In genomic region chr5:34987396-34987795, GRCm38 (mm10) we compare ENCODE assay signal across 16 mouse cellular contexts. TPM values are rescaled to one million over a fixed set of nuclear protein-coding genes. Genes with fewer than 3 reads are reported as not detected.
A peak's percentile ranks its signal among the peaks of the same experiment; 100 is the strongest.
DNase-seq lines count a peak whose midpoint lies in the region; ATAC-seq and TF ChIP-seq lines count a peak whose summit lies in the region.
"Had no signal": no experiment of that assay in that cellular context is flagged by ENCODE, and none has a peak within 500 bp of the region (broad histone marks: within the 10 kb centered on the region; RNA-seq: fewer than 3 reads in every experiment).

No protein-coding gene starts in this region.

- TF ChIP-seq CTCF in MEL (IDR thresholded peaks at IDR 0.05 in 2 of 3, conservative IDR thresholded peaks at IDR 0.05 in 1 of 3; ENCODE audit: control insufficient read depth in 1 of 3, insufficient read depth in 1 of 3, low read depth in 2 of 3, low read length in 3 of 3, poor library complexity in 1 of 3, severe bottlenecking in 1 of 3): no peak

- ATAC-seq in heart, embryonic 11.5 days (replicated peaks; ENCODE audit: insufficient number of reproducible peaks, low FRiP score, low TSS enrichment): 0 out of 2 replicates have a peak, but pooled peaks have one; percentile 31
- peak; percentile 79 for ATAC-seq in liver, embryonic 12.5 days
- ATAC-seq in megakaryocyte progenitor cell, adult 5-6 weeks (replicated peaks; ENCODE audit: poor library complexity): peak; percentile 65
- ATAC-seq: lung, postnatal 0 days had no signal

- H3K27me3 ChIP-seq in heart, embryonic 11.5 days (ENCODE audit: control insufficient read depth, insufficient read depth, low read length): no peaks in the 10 kb centered on the region
- no peaks in the 10 kb centered on the region for H3K27me3 ChIP-seq in MEL (ENCODE audit: control insufficient read depth in 1 of 2, insufficient read depth in 2 of 2, low read length in 2 of 2)
- no peaks in the 10 kb centered on the region for H3K27me3 ChIP-seq in liver, embryonic 12.5 days (replicated peaks)
- H3K27me3 ChIP-seq: neural tube, embryonic 13.5 days had no signal

- TF ChIP-seq POLR2A in MEL (IDR thresholded peaks at IDR 0.05; ENCODE audit: control insufficient read depth in 1 of 2, insufficient read depth in 1 of 2, low read depth in 1 of 2, low read length in 2 of 2, poor library complexity in 1 of 2): no peak

- TF ChIP-seq EP300 in MEL (IDR thresholded peaks at IDR 0.05; ENCODE audit: low read depth in 1 of 2, low read length in 2 of 2): peak; percentile 75 to 83

- H3K4me3 ChIP-seq in heart, embryonic 11.5 days (ENCODE audit: low read depth, low read length): no peak overlapping the region
- no peak overlapping the region for H3K4me3 ChIP-seq in MEL (ENCODE audit: control insufficient read depth in 1 of 2, insufficient read depth in 1 of 2, low read depth in 2 of 2, low read length in 2 of 2)
- H3K4me3 ChIP-seq in liver, embryonic 12.5 days: no peak overlapping the region
- H3K4me3 ChIP-seq: hindbrain, embryonic 10.5 days; neural tube, embryonic 13.5 days had no signal

- no peak overlapping the region for H3K27ac ChIP-seq in heart, embryonic 11.5 days (ENCODE audit: low read depth, low read length)
- peak overlapping the region; percentile 25 for H3K27ac ChIP-seq in MEL (ENCODE audit: control insufficient read depth, low read depth, low read length)
- peak overlapping the region; percentile 72 for H3K27ac ChIP-seq in liver, embryonic 12.5 days
- H3K27ac ChIP-seq: hindbrain, embryonic 10.5 days; neural tube, embryonic 13.5 days had no signal

- peaks cover 11% of the 10 kb centered on the region for H3K36me3 ChIP-seq in heart, embryonic 11.5 days (ENCODE audit: control insufficient read depth, insufficient read depth, low read length)
- peaks cover 0 to 18% of the 10 kb centered on the region in 2 experiments; a peak in 3 of 4 replicates for H3K36me3 ChIP-seq in MEL (ENCODE audit: control insufficient read depth in 1 of 2, insufficient read depth in 2 of 2, low read length in 2 of 2)
- H3K36me3 ChIP-seq in liver, embryonic 12.5 days: peaks cover 93% of the 10 kb centered on the region

- WGBS in heart, embryonic 11.5 days (ENCODE audit: insufficient replicate concordance): 42% methylated on average over 2 of the region's 2 CpGs
- WGBS in liver, embryonic 12.5 days (ENCODE audit: insufficient replicate concordance): 45% methylated on average over 2 of the region's 2 CpGs

- H3K9me3 ChIP-seq in heart, embryonic 11.5 days (replicated peaks; ENCODE audit: control insufficient read depth, low read length): no peaks in the 10 kb centered on the region
- H3K9me3 ChIP-seq in MEL (replicated peaks; ENCODE audit: insufficient read depth, low read length): no peaks in the 10 kb centered on the region
- H3K9me3 ChIP-seq in liver, embryonic 12.5 days (replicated peaks): no peaks in the 10 kb centered on the region
- H3K9me3 ChIP-seq: hindbrain, embryonic 10.5 days; neural tube, embryonic 13.5 days had no signal

- intact Hi-C loops in heart, postnatal 10 days (cut with DNase I): no loop called here

- H3K4me2 ChIP-seq in heart, embryonic 11.5 days: no peak overlapping the region
- H3K4me2 ChIP-seq in liver, embryonic 12.5 days: no peak overlapping the region; the same call in 1 of the 2 replicates
- H3K4me2 ChIP-seq: midbrain, embryonic 11.5 days; neural tube, embryonic 13.5 days had no signal

- no peaks in the 10 kb centered on the region for H3K79me2 ChIP-seq in MEL (ENCODE audit: control insufficient read depth, insufficient read depth, low read length, poor library complexity)

- peaks cover 18% of the 10 kb centered on the region for H3K4me1 ChIP-seq in heart, embryonic 11.5 days (ENCODE audit: control insufficient read depth, insufficient read depth, low read length)
- H3K4me1 ChIP-seq in MEL (ENCODE audit: control insufficient read depth in 1 of 2, insufficient read depth in 2 of 2, low read length in 2 of 2): peaks cover 12 to 21% of the 10 kb centered on the region in 2 experiments
- H3K4me1 ChIP-seq in liver, embryonic 12.5 days: peaks cover 70% of the 10 kb centered on the region
- H3K4me1 ChIP-seq: hindbrain, embryonic 10.5 days had no signal

- no peak overlapping the region for H3K9ac ChIP-seq in heart, embryonic 11.5 days (ENCODE audit: low read depth, low read length)
- H3K9ac ChIP-seq in MEL (ENCODE audit: control insufficient read depth, low read depth, low read length, poor library complexity, severe bottlenecking): 0 out of 2 replicates have a peak overlapping the region, but pooled peaks have one; percentile 3
- peak overlapping the region; percentile 46 for H3K9ac ChIP-seq in liver, embryonic 12.5 days
- H3K9ac ChIP-seq: neural tube, embryonic 13.5 days had no signal

- TF ChIP-seq RAD21 in MEL (IDR thresholded peaks at IDR 0.05; ENCODE audit: low read depth, low read length): no peak

- no peak for DNase-seq in heart, postnatal 10 days
- DNase-seq in MEL (ENCODE audit: low read depth, low spot score): peak; percentile 64
- no peak for DNase-seq in lung, postnatal 25 days (ENCODE audit: low spot score)
- DNase-seq in cerebellum, postnatal 36 days: no peak
- DNase-seq: cerebellum, adult 9-10 months; gastrocnemius, postnatal 25 days; kidney, adult 18-20 months; kidney, postnatal 10 days; thymus, postnatal 36 days had no signal

TF ChIP-seq in MEL, 35 proteins besides CTCF, POLR2A, EP300 and RAD21:
- TF ChIP-seq POLR2AphosphoS5 (IDR thresholded peaks at IDR 0.05; ENCODE audit: borderline replicate concordance, low read depth, low read length): no peak
- peak; percentile 72; the same call in 1 of the 2 replicates for TF ChIP-seq USF1 (IDR thresholded peaks at IDR 0.05; ENCODE audit: low read depth, low read length)
- TF ChIP-seq RCOR1 (IDR thresholded peaks at IDR 0.05; ENCODE audit: low read depth, low read length): peak; percentile 73
- TF ChIP-seq JUND (IDR thresholded peaks at IDR 0.05; ENCODE audit: low read depth, low read length): no peak
- peak; percentile 90 for TF ChIP-seq MYC (IDR thresholded peaks at IDR 0.05; ENCODE audit: low read depth, low read length)
- TF ChIP-seq NRF1 (IDR thresholded peaks at IDR 0.05; ENCODE audit: insufficient read depth, low read depth, low read length, poor library complexity, severe bottlenecking): no peak
- TF ChIP-seq BHLHE40 (IDR thresholded peaks at IDR 0.05; ENCODE audit: borderline replicate concordance, low read depth, low read length): peak; percentile 98
- 0 out of 2 replicates have a peak, but pooled peaks have one; percentile 8 for TF ChIP-seq HCFC1 (IDR thresholded peaks at IDR 0.05; ENCODE audit: low read depth, low read length)
- TF ChIP-seq TBP (IDR thresholded peaks at IDR 0.05; ENCODE audit: low read depth, low read length): 0 out of 2 replicates have a peak, but pooled peaks have one; percentile 33
- TF ChIP-seq TCF12 (IDR thresholded peaks at IDR 0.05; ENCODE audit: low read depth, low read length): peak; percentile 75
- peak; percentile 94 for TF ChIP-seq MXI1 (IDR thresholded peaks at IDR 0.05; ENCODE audit: low read depth, low read length)
- peak; percentile 74 for TF ChIP-seq GATA1 (IDR thresholded peaks at IDR 0.05; ENCODE audit: low read depth, low read length)
- no peak for TF ChIP-seq ZNF384 (IDR thresholded peaks at IDR 0.05; ENCODE audit: low read depth, low read length)
- 0 out of 2 replicates have a peak, but pooled peaks have one; percentile 6 for TF ChIP-seq SMC3 (IDR thresholded peaks at IDR 0.05; ENCODE audit: low read depth, low read length)
- no peak for TF ChIP-seq USF2 (IDR thresholded peaks at IDR 0.05; ENCODE audit: borderline replicate concordance in 1 of 2, insufficient read depth in 1 of 2, low read depth in 1 of 2, low read length in 2 of 2)
- TF ChIP-seq E2F4 (IDR thresholded peaks at IDR 0.05; ENCODE audit: borderline replicate concordance, low read depth, low read length): no peak
- no peak for TF ChIP-seq MEF2A (IDR thresholded peaks at IDR 0.05; ENCODE audit: extremely low read depth, insufficient replicate concordance, low read depth, low read length, poor library complexity, severe bottlenecking)
- TF ChIP-seq MAX (IDR thresholded peaks at IDR 0.05; ENCODE audit: low read length): peak; percentile 88
- TF ChIP-seq ETS1 (IDR thresholded peaks at IDR 0.05; ENCODE audit: low read depth, low read length): peak; percentile 84
- peak; percentile 40; the same call in 1 of the 2 replicates for TF ChIP-seq TAL1 (IDR thresholded peaks at IDR 0.05; ENCODE audit: low read length)
- TF ChIP-seq ELF1 (IDR thresholded peaks at IDR 0.05; ENCODE audit: low read depth, low read length): 0 out of 2 replicates have a peak, but pooled peaks have one; percentile 12
- 0 out of 2 replicates have a peak, but pooled peaks have one; percentile 61 for TF ChIP-seq MAZ (IDR thresholded peaks at IDR 0.05; ENCODE audit: low read depth, low read length)
- TF ChIP-seq SIN3A (IDR thresholded peaks at IDR 0.05; ENCODE audit: low read length): peak; percentile 77
- no peak for TF ChIP-seq ZMIZ1 (IDR thresholded peaks at IDR 0.05; ENCODE audit: low read depth, low read length)

RNA-seq across cellular contexts. Expression of gene Rgs12, which starts 38.2 kb away (rescaled TPM):
- polyA plus RNA-seq in heart, embryonic 11.5 days (2014; fragmentation: Nextera tagmentation; extraction: Ambion mirVana): 25.6 and 29.5 TPM in 2 replicates
- total RNA-seq in heart, postnatal 10 days (2021): 10 to 100 TPM; 32.5 to 36.5 TPM
- 11.9 and 12.9 TPM in 2 replicates for total RNA-seq in MEL (2012; rRNA removed)
- polyA plus RNA-seq in MEL (2012; ENCODE audit: insufficient read depth in 1 of 2, insufficient read length in 2 of 2, low read depth in 1 of 2, low replicate concordance in 2 of 2, missing spikeins in 1 of 2): 10 to 100 TPM in 1 of 2 experiments, not detected in 1; 15.4 TPM
- polyA plus RNA-seq in liver, embryonic 12.5 days (2016; fragmentation: Nextera tagmentation; extraction: Ambion mirVana): 30.1 and 31.7 TPM in 2 replicates
- total RNA-seq in megakaryocyte progenitor cell, adult 5-6 weeks (2015): 9.7 and 12.2 TPM in 2 replicates
- total RNA-seq in megakaryocyte progenitor cell, adult 5-6 weeks (2017): 8.3 and 11.8 TPM in 2 replicates

RNA-seq across cellular contexts. Expression of gene Hgfac, which starts 53.9 kb away (rescaled TPM):
- 0.23 and 0.66 TPM in 2 replicates for polyA plus RNA-seq in heart, embryonic 11.5 days (2014; fragmentation: Nextera tagmentation; extraction: Ambion mirVana)
- 1 to 10 TPM; 1.1 TPM for total RNA-seq in heart, postnatal 10 days (2021)
- total RNA-seq in MEL (2012; rRNA removed): 0.39 and 0.62 TPM in 2 replicates
- polyA plus RNA-seq in MEL (2012; ENCODE audit: insufficient read depth in 1 of 2, insufficient read length in 2 of 2, low read depth in 1 of 2, low replicate concordance in 2 of 2, missing spikeins in 1 of 2): 1 to 10 TPM in 1 of 2 experiments, not detected in 1; 1.6 TPM
- polyA plus RNA-seq in liver, embryonic 12.5 days (2016; fragmentation: Nextera tagmentation; extraction: Ambion mirVana): 43.3 and 44.1 TPM in 2 replicates
- total RNA-seq in megakaryocyte progenitor cell, adult 5-6 weeks (2015): 0.59 TPM in 1 of 2 replicates, not detected in the other
- 0.24 TPM in 1 of 2 replicates, not detected in the other for total RNA-seq in megakaryocyte progenitor cell, adult 5-6 weeks (2017)
